Mouse (Mus musculus) kidney, postnatal 0 days (tissue): ENCODE measurements around the gene Ush2a. TPM values are rescaled to one million over a fixed set of nuclear protein-coding genes. Genes with fewer than 3 reads are reported as not detected.

ENCODE experiments used
- ATAC-seq: fragments of 200-750 bp; cut with Nextera tagmentation; replicated peaks from 2 replicates; pipeline ENCODE4 v1.8.0; 2017; ENCODE audit warnings: low read depth, moderate number of reproducible peaks, moderate TSS enrichment, moderate library complexity; ENCODE audit not compliant: low FRiP score
- DNase-seq: peaks from one replicate; pipeline ENCODE4 v3.0.0-alpha.2; 2016; ENCODE audit warnings: low spot score
- H3K27ac ChIP-seq: fragments of 300-500 bp; sonication (generic); 2 replicates; pipeline ENCODE4 v1.5.1; 2014; ENCODE audit warnings: mild to moderate bottlenecking
- H3K27me3 ChIP-seq: fragments of 300-500 bp; sonication (generic); 2 replicates; pipeline ENCODE4 v1.6.1; 2014; ENCODE audit warnings: low read length, mixed read lengths; ENCODE audit not compliant: insufficient read depth
- H3K36me3 ChIP-seq: fragments of 300-500 bp; sonication (generic); 2 replicates; pipeline ENCODE4 v1.6.1; 2014; ENCODE audit warnings: low read length, mixed read lengths; ENCODE audit not compliant: insufficient read depth
- H3K4me1 ChIP-seq: fragments of 300-500 bp; sonication (generic); replicated peaks from 2 replicates; pipeline ENCODE4 v1.6.1; 2014; ENCODE audit warnings: antibody characterized with exemption, low read length, mixed read lengths; ENCODE audit not compliant: insufficient read depth
- H3K4me2 ChIP-seq: fragments of 300-500 bp; sonication (generic); 2 replicates; pipeline ENCODE4 v1.6.1; 2014; ENCODE audit warnings: mild to moderate bottlenecking, low read length, moderate library complexity, mixed read lengths
- H3K4me3 ChIP-seq: fragments of 300-500 bp; sonication (generic); replicated peaks from 2 replicates; pipeline ENCODE4 v1.5.1; 2014; ENCODE audit warnings: low read depth, low read length
- H3K9ac ChIP-seq: fragments of 300-500 bp; sonication (generic); 2 replicates; pipeline ENCODE4 v1.6.1; 2014; ENCODE audit warnings: low read depth, low read length
- H3K9me3 ChIP-seq: fragments of 300-500 bp; sonication (generic); replicated peaks from 2 replicates; pipeline ENCODE4 v1.6.1; 2016; ENCODE audit warnings: low read length, inconsistent platforms, mixed read lengths
- CTCF ChIP-seq: IDR thresholded peaks from 2 replicates; pipeline ENCODE4 v1.5.1; 2016; ENCODE audit warnings: antibody characterized with exemption, low read depth, mild to moderate bottlenecking, moderate library complexity
- WGBS: fragments of 180-500 bp; shearing (Covaris S2); extraction: QIAGEN DNeasy Blood & Tissue Kit; methylation state at CpG from one replicate; pipeline ENCODE4 v1.1.7; 2014; 5-methylcytosine and 5-hydroxymethylcytosine counted together
- polyA plus RNA-seq: library from polyadenylated mRNA; unstranded; fragments of >200 nt; fragmentation: Nextera tagmentation; extraction: Ambion mirVana; gene quantifications from 2 replicates; pipeline ENCODE4 v1.2.1, GENCODE M21; 2015

The Ush2a gene
- polyA plus RNA-seq, 1 experiment from 2014 or later, result not detected

GRCm38 (mm10) chr1:188456466-188457175, 194.8 kb downstream of the Ush2a start:
- Histone ChIP-seq H3K9me3 (no peaks in the 10 kb centered on the region), H3K36me3 (no peaks in the 10 kb centered on the region), H3K27me3 (no peaks in the 10 kb centered on the region), H3K4me3 (no peak overlapping the region), H3K9ac (no peak overlapping the region), H3K4me2 (no peak overlapping the region), H3K4me1 (no peaks in the 10 kb centered on the region), H3K27ac (no peak overlapping the region)
- 63% methylated on average over 13 of the region's 13 CpGs for WGBS
- TF ChIP-seq CTCF, result no peak
- DNase-seq (no peak), ATAC-seq (no peak)

- Histone ChIP-seq H3K4me2 (no peak overlapping the region), H3K27me3 (no peaks in the 10 kb centered on the region), H3K9me3 (no peaks in the 10 kb centered on the region), H3K4me1 (no peaks in the 10 kb centered on the region), H3K27ac (no peak overlapping the region), H3K4me3 (no peak overlapping the region), H3K36me3 (no peaks in the 10 kb centered on the region), H3K9ac (no peak overlapping the region)
- no peak for TF ChIP-seq CTCF
- no peak for ATAC-seq
- 25% methylated on average over 13 of the region's 13 CpGs for WGBS
- DNase-seq, result peak; percentile 81
Observed at GRCm38 (mm10) chr1:188457221-188458008, 195.6 kb downstream of the Ush2a start.

- Histone ChIP-seq H3K9me3 (no peaks in the 10 kb centered on the region), H3K4me2 (no peak overlapping the region), H3K9ac (no peak overlapping the region), H3K27ac (no peak overlapping the region), H3K27me3 (no peaks in the 10 kb centered on the region), H3K4me3 (no peak overlapping the region), H3K36me3 (no peaks in the 10 kb centered on the region), H3K4me1 (no peaks in the 10 kb centered on the region)
- ATAC-seq (no peak), DNase-seq (no peak)
- 84% methylated on average over 2 of the region's 2 CpGs for WGBS
- TF ChIP-seq CTCF, result no peak
Observed at GRCm38 (mm10) chr1:188461203-188461602, 199.4 kb downstream of the Ush2a start.

- Histone ChIP-seq H3K9me3 (no peaks in the 10 kb centered on the region), H3K4me3 (no peak overlapping the region), H3K9ac (no peak overlapping the region), H3K4me1 (no peaks in the 10 kb centered on the region), H3K4me2 (no peak overlapping the region), H3K27me3 (no peaks in the 10 kb centered on the region), H3K27ac (no peak overlapping the region), H3K36me3 (no peaks in the 10 kb centered on the region)
- ATAC-seq, result no peak
- no peak for DNase-seq
- TF ChIP-seq CTCF, result no peak
Observed at GRCm38 (mm10) chr1:188464653-188465052, 202.8 kb downstream of the Ush2a start.

- no peak for ATAC-seq
- Histone ChIP-seq H3K27ac (no peak overlapping the region), H3K9me3 (no peaks in the 10 kb centered on the region), H3K9ac (no peak overlapping the region), H3K27me3 (no peaks in the 10 kb centered on the region), H3K36me3 (no peaks in the 10 kb centered on the region), H3K4me3 (no peak overlapping the region), H3K4me1 (no peaks in the 10 kb centered on the region), H3K4me2 (no peak overlapping the region)
- DNase-seq, result peak; percentile 58
- 55% methylated on average over 10 of the region's 10 CpGs for WGBS
- no peak for TF ChIP-seq CTCF
Observed at GRCm38 (mm10) chr1:188468371-188468783, 206.6 kb downstream of the Ush2a start.

- Histone ChIP-seq H3K36me3 (no peaks in the 10 kb centered on the region), H3K9ac (no peak overlapping the region), H3K9me3 (no peaks in the 10 kb centered on the region), H3K4me1 (no peaks in the 10 kb centered on the region), H3K27ac (no peak overlapping the region), H3K4me3 (no peak overlapping the region), H3K27me3 (no peaks in the 10 kb centered on the region), H3K4me2 (no peak overlapping the region)
- ATAC-seq (no peak), DNase-seq (no peak)
- no peak for TF ChIP-seq CTCF
- 85% methylated on average over 5 of the region's 5 CpGs for WGBS
Observed at GRCm38 (mm10) chr1:188504958-188505357, 243.1 kb downstream of the Ush2a start.
